Mouse (Mus musculus) hindbrain, embryonic 10.5 days (tissue): Measurements from ENCODE around the gene Nppc. TPM values are rescaled to one million over a fixed set of nuclear protein-coding genes. Genes with fewer than 3 reads are reported as not detected.

Experiments used
- DNase-seq: peaks from one replicate; pipeline ENCODE4 v3.0.0-alpha.2; 2017; ENCODE audit warnings: low spot score
- H3K27ac ChIP-seq: fragments of 300-500 bp; sonication (generic); 2 replicates; pipeline ENCODE4 v1.5.1; 2016; ENCODE audit warnings: mild to moderate bottlenecking, moderate library complexity
- H3K27me3 ChIP-seq: fragments of 300-500 bp; sonication (generic); 2 replicates; pipeline ENCODE4 v1.6.1; 2016; ENCODE audit warnings: mild to moderate bottlenecking; ENCODE audit not compliant: poor library complexity, insufficient read depth, severe bottlenecking
- H3K36me3 ChIP-seq: fragments of 300-500 bp; sonication (generic); 2 replicates; pipeline ENCODE4 v1.6.1; 2016; ENCODE audit warnings: mild to moderate bottlenecking, moderate library complexity
- H3K4me1 ChIP-seq: fragments of 300-500 bp; sonication (generic); replicated peaks from 2 replicates; pipeline ENCODE4 v1.6.1; 2016; ENCODE audit warnings: mild to moderate bottlenecking
- H3K4me3 ChIP-seq: fragments of 300-500 bp; sonication (generic); 2 replicates; pipeline ENCODE4 v1.5.1; 2016; ENCODE audit warnings: mild to moderate bottlenecking, moderate library complexity
- H3K9me3 ChIP-seq: fragments of 300-500 bp; sonication (generic); 2 replicates; pipeline ENCODE4 v1.6.1; 2016; ENCODE audit warnings: mild to moderate bottlenecking, moderate library complexity
- WGBS: fragments of 180-500 bp; shearing (Covaris S2); methylation state at CpG from one replicate; pipeline ENCODE4 v1.1.7; 2016; 5-methylcytosine and 5-hydroxymethylcytosine counted together
- polyA plus RNA-seq: library from polyadenylated mRNA; unstranded; fragments of >200 nt; fragmentation: Nextera tagmentation; extraction: Ambion mirVana; gene quantifications from 2 replicates; pipeline ENCODE4 v1.2.1, GENCODE M21; 2016

The Nppc gene
- polyA plus RNA-seq, 1 experiment from 2014 or later = 19.8 TPM

- no peaks in the 10 kb centered on the region for H3K36me3 ChIP-seq
- H3K9me3 ChIP-seq = no peaks in the 10 kb centered on the region
- peak overlapping the region; percentile 31; the same call in 1 of the 2 replicates for H3K4me3 ChIP-seq
- no peaks in the 10 kb centered on the region for H3K27me3 ChIP-seq
- 53% methylated on average over 6 of the region's 6 CpGs for WGBS
- peaks cover 15% of the 10 kb centered on the region for H3K4me1 ChIP-seq
- peak; percentile 40 for DNase-seq
- no peak overlapping the region for H3K27ac ChIP-seq
These were observed 35.5 kb downstream of the Nppc start for GRCm38 (mm10) chr1:86634751-86635359.

GRCm38 (mm10) chr1:86633840-86634750 lies 36.3 kb downstream of the Nppc start:
- peak overlapping the region; percentile 31; the same call in 1 of the 2 replicates for H3K4me3 ChIP-seq
- no peak for DNase-seq
- no peaks in the 10 kb centered on the region for H3K27me3 ChIP-seq
- no peaks in the 10 kb centered on the region for H3K9me3 ChIP-seq
- H3K27ac ChIP-seq = peak overlapping the region; percentile 29; the same call in 1 of the 2 replicates
- H3K36me3 ChIP-seq = no peaks in the 10 kb centered on the region
- 43% methylated on average over 7 of the region's 7 CpGs for WGBS
- H3K4me1 ChIP-seq = peaks cover 15% of the 10 kb centered on the region

GRCm38 (mm10) chr1:86633434-86633833 lies 36.9 kb downstream of the Nppc start:
- no peak for DNase-seq
- Histone ChIP-seq H3K27ac (no peak overlapping the region), H3K4me1 (peaks cover 15% of the 10 kb centered on the region), H3K4me3 (no peak overlapping the region), H3K36me3 (no peaks in the 10 kb centered on the region), H3K9me3 (no peaks in the 10 kb centered on the region), H3K27me3 (no peaks in the 10 kb centered on the region)
- WGBS = 54% methylated on average over 3 of the region's 3 CpGs

- Histone ChIP-seq H3K9me3 (no peaks in the 10 kb centered on the region), H3K36me3 (no peaks in the 10 kb centered on the region), H3K4me3 (no peak overlapping the region), H3K4me1 (peaks cover 15% of the 10 kb centered on the region), H3K27me3 (no peaks in the 10 kb centered on the region), H3K27ac (no peak overlapping the region)
- DNase-seq = no peak
- WGBS = 72% methylated on average over 6 of the region's 6 CpGs
These were observed 37.5 kb downstream of the Nppc start for GRCm38 (mm10) chr1:86632732-86633380.

DNA sequence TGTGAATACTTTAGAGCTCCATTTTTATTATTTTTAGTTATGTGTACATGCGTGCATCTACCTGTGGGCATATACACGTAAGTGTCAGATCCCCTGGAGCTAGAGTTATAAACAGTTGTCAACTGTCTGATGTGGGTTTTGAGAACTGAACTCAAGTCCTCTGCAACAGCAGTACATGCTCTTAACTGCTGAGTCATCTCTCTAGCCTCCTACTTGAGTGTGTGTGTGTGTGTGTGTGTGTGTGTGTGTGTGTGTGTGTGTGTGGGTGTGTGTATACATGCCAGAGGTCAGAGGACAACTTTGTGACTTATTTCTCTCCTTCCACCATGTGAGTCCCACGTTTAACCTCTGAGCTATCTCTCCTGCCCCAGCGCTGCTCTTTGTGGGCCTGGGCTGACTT lies 39.8 kb downstream of the Nppc start:
- H3K27ac ChIP-seq = no peak overlapping the region
- H3K27me3 ChIP-seq = no peaks in the 10 kb centered on the region
- no peak for DNase-seq
- peaks cover 15% of the 10 kb centered on the region for H3K4me1 ChIP-seq
- no peaks in the 10 kb centered on the region for H3K36me3 ChIP-seq
- no peaks in the 10 kb centered on the region for H3K9me3 ChIP-seq
- 79% methylated on average over 4 of the region's 4 CpGs for WGBS
- no peak overlapping the region for H3K4me3 ChIP-seq

DNA sequence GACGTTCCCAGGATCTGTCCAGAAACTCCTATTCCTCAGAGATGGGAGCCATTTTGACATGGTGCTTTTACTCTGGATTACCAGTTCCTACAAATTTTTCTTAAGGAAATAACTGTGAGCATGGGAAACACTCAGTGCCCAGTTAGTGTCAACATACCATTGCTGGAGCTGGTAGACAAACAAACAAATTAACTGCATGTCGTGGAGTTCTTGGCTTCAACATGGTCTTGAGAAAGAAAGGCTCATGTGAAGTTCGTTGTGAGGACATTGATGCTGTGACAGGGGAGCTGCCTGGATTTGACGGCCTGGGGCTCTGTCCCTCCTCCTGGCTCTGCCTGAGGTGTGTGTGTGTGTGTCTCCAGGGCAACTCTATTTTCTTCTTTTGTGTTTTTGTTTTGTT lies 40.4 kb downstream of the Nppc start:
- Histone ChIP-seq H3K27me3 (no peaks in the 10 kb centered on the region), H3K9me3 (no peaks in the 10 kb centered on the region), H3K4me3 (no peak overlapping the region), H3K27ac (no peak overlapping the region), H3K4me1 (peaks cover 15% of the 10 kb centered on the region), H3K36me3 (no peaks in the 10 kb centered on the region)
- 48% methylated on average over 4 of the region's 4 CpGs for WGBS
- no peak for DNase-seq

DNA sequence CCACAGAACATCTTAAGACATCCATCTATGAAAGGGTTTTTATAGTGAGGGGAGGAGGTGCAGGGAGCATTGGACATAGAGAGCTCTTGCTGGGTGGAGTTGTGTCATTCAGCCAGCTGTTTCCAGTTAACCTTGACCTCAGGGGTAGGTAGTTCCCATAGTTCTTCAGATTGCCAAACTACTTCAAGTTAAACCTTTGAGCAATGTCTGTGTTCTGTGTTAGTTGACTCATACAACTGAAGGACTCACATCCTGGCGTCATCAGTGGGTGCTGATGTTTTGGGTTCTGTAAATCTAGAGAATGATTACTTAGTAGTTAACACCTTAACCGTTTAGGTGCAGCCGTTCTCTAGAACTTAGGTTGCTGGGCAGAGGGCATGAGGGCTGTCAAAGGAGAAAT lies 42.1 kb downstream of the Nppc start:
- Histone ChIP-seq H3K4me3 (no peak overlapping the region), H3K27me3 (no peaks in the 10 kb centered on the region), H3K27ac (no peak overlapping the region), H3K9me3 (no peaks in the 10 kb centered on the region), H3K4me1 (0 out of 2 replicates have a peak, but pooled peaks cover 4% of the 10 kb centered on the region), H3K36me3 (no peaks in the 10 kb centered on the region)
- 76% methylated on average over 3 of the region's 3 CpGs for WGBS
- DNase-seq = no peak

DNA sequence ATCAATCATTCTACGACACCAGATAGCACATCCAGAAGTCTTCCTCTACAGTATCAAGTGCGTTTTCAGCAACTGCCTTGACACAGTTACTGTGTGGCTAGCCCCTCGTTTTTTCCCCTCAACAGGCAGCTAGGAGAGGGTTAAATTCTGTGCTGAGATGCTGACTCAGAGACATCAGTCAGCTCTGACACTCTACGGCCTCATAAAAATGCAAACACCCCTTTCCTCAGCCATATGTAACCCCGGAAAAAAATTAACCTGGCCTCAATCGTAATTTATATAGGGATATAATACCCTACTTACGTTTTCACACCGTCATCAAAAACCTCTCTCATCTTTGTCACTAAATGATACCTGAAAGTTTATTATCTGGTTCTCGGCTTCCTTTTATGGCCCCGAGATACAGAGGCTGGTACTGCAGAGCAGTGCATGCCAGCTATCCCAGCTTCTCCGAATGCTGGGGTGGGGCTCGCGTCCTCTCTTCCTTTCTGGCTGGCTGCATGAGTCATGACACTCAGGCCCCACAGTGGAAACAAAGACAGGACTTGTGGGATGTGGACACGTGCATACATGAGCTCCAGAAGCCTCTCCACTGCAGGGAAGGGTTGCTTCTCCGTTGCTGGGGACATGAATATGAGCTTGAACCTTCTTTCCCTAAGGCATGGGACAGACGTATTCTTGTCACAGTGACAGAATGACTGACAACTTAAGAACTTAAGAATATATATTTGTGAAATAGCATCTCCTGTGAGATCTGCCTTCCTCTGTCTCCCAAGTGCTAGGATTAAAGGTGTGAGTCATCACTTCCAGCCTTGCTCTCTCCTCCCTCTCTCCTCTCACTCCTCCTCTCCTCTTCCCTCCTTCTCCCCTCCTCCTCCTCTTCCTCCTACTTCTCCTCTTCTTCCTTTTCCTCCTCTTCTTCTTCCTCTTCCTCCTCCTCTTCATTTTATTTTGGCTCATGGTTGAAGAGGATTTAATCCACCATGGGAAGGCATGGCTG lies 47.1 kb downstream of the Nppc start:
- H3K9me3 ChIP-seq = no peaks in the 10 kb centered on the region
- no peak overlapping the region for H3K4me3 ChIP-seq
- no peaks in the 10 kb centered on the region for H3K36me3 ChIP-seq
- 0 out of 2 replicates have a peak, but pooled peaks cover 6% of the 10 kb centered on the region for H3K4me1 ChIP-seq
- WGBS = 78% methylated on average over 16 of the region's 16 CpGs
- DNase-seq = no peak
- H3K27ac ChIP-seq = no peak overlapping the region
- no peaks in the 10 kb centered on the region for H3K27me3 ChIP-seq

DNA sequence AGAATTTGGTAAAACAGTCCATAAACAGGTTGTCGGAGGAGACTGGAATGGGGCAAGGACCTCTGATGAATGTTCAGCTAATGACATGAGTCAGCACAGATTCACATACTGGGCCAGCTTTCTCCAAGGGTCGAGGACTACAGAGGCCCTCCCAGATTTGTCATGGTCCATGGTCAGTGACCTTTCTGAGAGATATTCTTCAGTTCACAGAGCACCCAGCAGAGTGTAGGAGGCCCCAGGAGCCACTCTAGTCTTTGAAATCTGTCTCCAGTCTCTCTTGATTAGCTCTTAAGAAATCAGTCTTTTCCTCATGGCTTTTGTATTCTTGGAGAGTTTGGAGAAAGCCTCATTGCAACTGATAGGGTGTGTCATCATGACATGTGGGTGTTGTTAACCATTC lies 48.1 kb downstream of the Nppc start:
- Histone ChIP-seq H3K27me3 (no peaks in the 10 kb centered on the region), H3K9me3 (no peaks in the 10 kb centered on the region), H3K27ac (no peak overlapping the region), H3K4me1 (0 out of 2 replicates have a peak, but pooled peaks cover 6% of the 10 kb centered on the region), H3K36me3 (no peaks in the 10 kb centered on the region), H3K4me3 (no peak overlapping the region)
- DNase-seq = no peak
- 69% methylated on average over 2 of the region's 2 CpGs for WGBS

DNA sequence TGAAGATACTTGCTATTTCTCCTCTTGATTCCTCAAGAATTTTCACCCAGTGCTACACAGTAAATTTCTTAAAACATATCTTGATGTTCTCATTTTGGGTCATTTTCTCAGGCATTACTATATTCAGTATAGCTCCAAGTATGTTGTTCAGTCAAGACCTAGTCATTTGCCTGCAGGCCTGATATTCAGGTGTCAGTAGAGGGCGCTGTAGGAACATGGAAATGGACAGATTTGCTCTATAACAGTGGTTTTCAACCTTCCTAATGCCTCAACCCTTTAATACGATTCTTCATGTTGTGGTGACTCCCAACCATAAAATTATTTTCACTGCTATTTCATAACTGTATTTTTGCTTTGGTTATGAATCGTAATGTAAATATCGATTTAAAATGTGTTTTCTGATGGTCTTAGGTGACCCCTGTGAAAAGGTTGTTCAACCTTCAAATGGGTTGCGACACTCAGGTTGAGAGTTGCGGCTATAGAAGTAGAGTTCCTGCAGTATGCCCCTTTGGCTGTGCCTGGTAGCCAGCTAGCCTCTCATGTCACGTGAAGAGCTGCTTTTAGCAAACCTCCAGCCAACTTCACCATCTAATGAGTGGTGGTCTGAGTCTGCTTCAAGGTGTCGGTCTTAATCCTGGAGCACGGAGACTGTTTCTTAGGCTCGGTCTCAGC lies 51.8 kb downstream of the Nppc start:
- WGBS = 61% methylated on average over 10 of the region's 10 CpGs
- no peaks in the 10 kb centered on the region for H3K9me3 ChIP-seq
- no peak overlapping the region for H3K4me3 ChIP-seq
- H3K27me3 ChIP-seq = no peaks in the 10 kb centered on the region
- no peak overlapping the region for H3K27ac ChIP-seq
- DNase-seq = peak; percentile 40
- H3K4me1 ChIP-seq = 0 out of 2 replicates have a peak, but pooled peaks cover 6% of the 10 kb centered on the region
- no peaks in the 10 kb centered on the region for H3K36me3 ChIP-seq
